Comparison of ENCODE assay signal across 12 mouse cellular contexts in genomic region chr3:97854575-97855384, GRCm38 (mm10). TPM values are rescaled to one million over a fixed set of nuclear protein-coding genes. Genes with fewer than 3 reads are reported as not detected.
DNase-seq lines count a peak whose midpoint lies in the region; ATAC-seq and TF ChIP-seq lines count a peak whose summit lies in the region.
"Had no signal": no experiment of that assay in that cellular context is flagged by ENCODE, and none has a peak within 500 bp of the region (broad histone marks: within the 10 kb centered on the region; RNA-seq: fewer than 3 reads in every experiment).

No protein-coding gene starts in this region.

- no peak for DNase-seq in neural tube, embryonic 10.5 days (ENCODE audit: extremely low spot score, low spot score)
- DNase-seq in hindbrain, postnatal 0 days (ENCODE audit: low spot score): peak; percentile 21
- peak; percentile 20 for DNase-seq in right cerebral cortex, postnatal 14 days
- no peak for DNase-seq in kidney, adult 8-10 months
- DNase-seq in heart, adult 9 months (ENCODE audit: low spot score in 2 of 2): no peak
- DNase-seq: spleen, adult 18-20 months had no signal

- no peak overlapping the region for H3K9ac ChIP-seq in forebrain, embryonic 13.5 days
- H3K9ac ChIP-seq in forebrain, embryonic 12.5 days: no peak overlapping the region
- H3K9ac ChIP-seq in neural tube, embryonic 13.5 days: no peak overlapping the region
- no peak overlapping the region for H3K9ac ChIP-seq in hindbrain, postnatal 0 days (replicated peaks; ENCODE audit: low read length)
- H3K9ac ChIP-seq: embryonic facial prominence, embryonic 13.5 days; liver, embryonic 14.5 days had no signal

- H3K9me3 ChIP-seq in forebrain, embryonic 13.5 days (replicated peaks): no peaks in the 10 kb centered on the region
- no peaks in the 10 kb centered on the region for H3K9me3 ChIP-seq in forebrain, embryonic 12.5 days
- H3K9me3 ChIP-seq in neural tube, embryonic 13.5 days: no peaks in the 10 kb centered on the region
- H3K9me3 ChIP-seq in hindbrain, postnatal 0 days (ENCODE audit: low read length): no peaks in the 10 kb centered on the region
- H3K9me3 ChIP-seq: embryonic facial prominence, embryonic 13.5 days had no signal

- no peak for TF ChIP-seq CTCF in hindbrain, postnatal 0 days (IDR thresholded peaks at IDR 0.05; ENCODE audit: low read depth)

- 51% methylated on average over 9 of the region's 9 CpGs for WGBS in forebrain, embryonic 13.5 days
- WGBS in forebrain, embryonic 12.5 days: 67% methylated on average over 9 of the region's 9 CpGs
- 61% methylated on average over 9 of the region's 9 CpGs for WGBS in neural tube, embryonic 13.5 days
- WGBS in hindbrain, postnatal 0 days: 43% methylated on average over 9 of the region's 9 CpGs

- no peaks in the 10 kb centered on the region for H3K27me3 ChIP-seq in forebrain, embryonic 13.5 days
- H3K27me3 ChIP-seq in forebrain, embryonic 12.5 days: no peaks in the 10 kb centered on the region
- H3K27me3 ChIP-seq in neural tube, embryonic 13.5 days: no peaks in the 10 kb centered on the region
- H3K27me3 ChIP-seq in hindbrain, postnatal 0 days (ENCODE audit: insufficient read depth, low read length): no peaks in the 10 kb centered on the region
- H3K27me3 ChIP-seq: embryonic facial prominence, embryonic 13.5 days had no signal

- peaks cover 4% of the 10 kb centered on the region; the same call in 1 of the 2 replicates for H3K4me1 ChIP-seq in forebrain, embryonic 13.5 days
- no peaks in the 10 kb centered on the region for H3K4me1 ChIP-seq in forebrain, embryonic 12.5 days
- no peaks in the 10 kb centered on the region for H3K4me1 ChIP-seq in neural tube, embryonic 13.5 days (replicated peaks)
- H3K4me1 ChIP-seq in hindbrain, postnatal 0 days (ENCODE audit: insufficient read depth, low read length): no peaks in the 10 kb centered on the region
- H3K4me1 ChIP-seq: embryonic facial prominence, embryonic 13.5 days had no signal

- no peak overlapping the region for H3K4me2 ChIP-seq in forebrain, embryonic 13.5 days
- H3K4me2 ChIP-seq in forebrain, embryonic 12.5 days: no peak overlapping the region
- H3K4me2 ChIP-seq in neural tube, embryonic 13.5 days: no peak overlapping the region
- H3K4me2 ChIP-seq in hindbrain, postnatal 0 days (ENCODE audit: low read depth, low read length): no peak overlapping the region
- H3K4me2 ChIP-seq: embryonic facial prominence, embryonic 13.5 days had no signal

- H3K4me3 ChIP-seq in forebrain, embryonic 13.5 days: no peak overlapping the region
- H3K4me3 ChIP-seq in forebrain, embryonic 12.5 days (replicated peaks): no peak overlapping the region
- H3K4me3 ChIP-seq in neural tube, embryonic 13.5 days: no peak overlapping the region
- H3K4me3 ChIP-seq in hindbrain, postnatal 0 days (ENCODE audit: low read length): no peak overlapping the region
- H3K4me3 ChIP-seq: embryonic facial prominence, embryonic 13.5 days had no signal

- H3K36me3 ChIP-seq in forebrain, embryonic 13.5 days (ENCODE audit: poor library complexity, severe bottlenecking): no peaks in the 10 kb centered on the region
- no peaks in the 10 kb centered on the region for H3K36me3 ChIP-seq in forebrain, embryonic 12.5 days (replicated peaks)
- H3K36me3 ChIP-seq in neural tube, embryonic 13.5 days: no peaks in the 10 kb centered on the region
- no peaks in the 10 kb centered on the region for H3K36me3 ChIP-seq in hindbrain, postnatal 0 days (ENCODE audit: insufficient read depth, low read length)
- H3K36me3 ChIP-seq: embryonic facial prominence, embryonic 13.5 days had no signal

- H3K27ac ChIP-seq in forebrain, embryonic 13.5 days: peak overlapping the region; percentile 25; the same call in 1 of the 2 replicates
- no peak overlapping the region for H3K27ac ChIP-seq in forebrain, embryonic 12.5 days
- peak overlapping the region; percentile 18 for H3K27ac ChIP-seq in neural tube, embryonic 13.5 days (replicated peaks)
- H3K27ac ChIP-seq in hindbrain, postnatal 0 days: peak overlapping the region; percentile 11; the same call in 1 of the 2 replicates
- H3K27ac ChIP-seq: embryonic facial prominence, embryonic 13.5 days; liver, embryonic 14.5 days had no signal

- peak; percentile 89 for ATAC-seq in forebrain, embryonic 13.5 days
- no peak for ATAC-seq in forebrain, embryonic 12.5 days (ENCODE audit: low FRiP score)
- ATAC-seq in neural tube, embryonic 13.5 days (ENCODE audit: low read depth): no peak
- peak; percentile 35; the same call in 1 of the 2 replicates for ATAC-seq in hindbrain, postnatal 0 days
- ATAC-seq: intestine, postnatal 0 days had no signal

RNA-seq across cellular contexts. Expression of gene Pde4dip, which starts 33.7 kb away (rescaled TPM):
- polyA plus RNA-seq in forebrain, embryonic 13.5 days (2015; fragmentation: Nextera tagmentation; extraction: Ambion mirVana): 37.3 and 46.1 TPM in 2 replicates
- 35.7 and 39.3 TPM in 2 replicates for polyA plus RNA-seq in forebrain, embryonic 12.5 days (2016; fragmentation: Nextera tagmentation; extraction: Ambion mirVana)
- 62.7 and 66.6 TPM in 2 replicates for polyA plus RNA-seq in neural tube, embryonic 13.5 days (2015; fragmentation: Nextera tagmentation; extraction: Ambion mirVana)
- 79.6 TPM in 2 replicates for total RNA-seq in hindbrain, postnatal 0 days (2014; rRNA removed)
- polyA plus RNA-seq in hindbrain, postnatal 0 days (2015; fragmentation: Nextera tagmentation; extraction: Ambion mirVana): 44.4 and 48.1 TPM in 2 replicates

RNA-seq across cellular contexts. Expression of gene Sec22b, which starts 46.2 kb away (rescaled TPM):
- 106 and 117 TPM in 2 replicates for polyA plus RNA-seq in forebrain, embryonic 13.5 days (2015; fragmentation: Nextera tagmentation; extraction: Ambion mirVana)
- polyA plus RNA-seq in forebrain, embryonic 12.5 days (2016; fragmentation: Nextera tagmentation; extraction: Ambion mirVana): 104 and 107 TPM in 2 replicates
- polyA plus RNA-seq in neural tube, embryonic 13.5 days (2015; fragmentation: Nextera tagmentation; extraction: Ambion mirVana): 106 and 111 TPM in 2 replicates
- 50.9 and 54.6 TPM in 2 replicates for total RNA-seq in hindbrain, postnatal 0 days (2014; rRNA removed)
- 94.7 and 95.1 TPM in 2 replicates for polyA plus RNA-seq in hindbrain, postnatal 0 days (2015; fragmentation: Nextera tagmentation; extraction: Ambion mirVana)

Comparison
In these comparisons a context has a peak if more than half of its experiments do, and no peak if none do; other contexts are left out.
1. ATAC-seq: peak in forebrain, embryonic 13.5 days (single experiment) and hindbrain, postnatal 0 days (single experiment); none in forebrain, embryonic 12.5 days (single experiment) and neural tube, embryonic 13.5 days (single experiment).
2. DNase-seq: peak in hindbrain, postnatal 0 days (single experiment) and right cerebral cortex, postnatal 14 days (single experiment); none in neural tube, embryonic 10.5 days (single experiment), kidney, adult 8-10 months (0 of 2) and heart, adult 9 months (0 of 2).